Mouse (Mus musculus) cerebellum, postnatal 25 days (tissue): ENCODE results near the gene Tmem104.

Source experiments
- DNase-seq, 2 experiments: peaks; one replicate each; pipeline ENCODE4 v3.0.0; 2021; ENCODE audit warnings: mixed read lengths in 2 of 2

Tmem104 gene

DNA sequence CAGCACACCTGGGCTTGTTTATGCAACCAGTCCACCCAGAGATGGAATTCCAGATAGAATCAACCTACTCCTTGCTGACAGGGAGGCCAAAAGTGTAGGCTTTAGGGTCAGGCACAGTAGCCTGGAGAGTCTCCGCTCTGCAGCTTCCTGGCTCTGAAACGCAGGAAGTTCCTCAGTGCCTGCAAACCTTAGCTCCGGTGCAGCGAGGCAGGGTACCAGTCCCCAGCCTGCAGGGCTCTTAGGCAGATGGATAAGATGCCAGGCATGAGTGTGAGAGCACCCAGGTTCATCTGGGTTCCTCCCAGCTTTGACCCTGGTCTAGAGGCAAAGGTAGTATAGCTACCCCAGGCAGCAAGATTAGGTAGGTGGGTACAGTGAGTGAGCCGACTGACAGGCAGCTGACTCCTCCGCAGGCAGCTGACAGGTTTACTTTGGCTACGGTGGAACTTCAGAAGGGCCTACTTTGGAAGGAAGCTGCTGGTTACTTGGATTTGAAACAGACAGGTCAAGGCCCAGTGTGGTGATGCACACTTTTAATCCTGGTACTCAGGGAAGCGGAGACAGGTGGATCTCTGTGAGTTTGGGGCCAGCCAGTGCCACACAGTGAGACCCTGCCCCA lies 19.5 kb upstream of the Tmem104 start:
- no peak for DNase-seq

DNA sequence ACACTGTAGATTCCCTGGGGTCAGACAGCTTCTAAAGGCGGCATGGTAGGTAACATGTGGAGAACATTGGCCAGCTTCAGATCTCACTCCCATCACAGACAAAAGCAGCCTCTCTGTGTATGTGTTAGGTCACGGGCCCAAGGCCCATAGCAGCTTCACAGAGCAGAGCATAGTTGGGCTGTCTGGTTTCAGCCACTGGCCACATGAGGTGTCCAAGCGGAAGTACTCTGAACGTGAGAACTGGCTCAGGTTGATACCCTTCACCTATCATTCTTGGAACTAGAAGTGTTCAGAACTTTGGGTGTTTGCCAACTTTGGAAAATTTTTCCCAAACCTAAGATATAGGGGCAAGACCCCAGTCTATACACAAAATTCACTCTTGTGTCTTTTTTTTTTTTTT lies 17.9 kb upstream of the Tmem104 start:
- DNase-seq: no peak

DNA sequence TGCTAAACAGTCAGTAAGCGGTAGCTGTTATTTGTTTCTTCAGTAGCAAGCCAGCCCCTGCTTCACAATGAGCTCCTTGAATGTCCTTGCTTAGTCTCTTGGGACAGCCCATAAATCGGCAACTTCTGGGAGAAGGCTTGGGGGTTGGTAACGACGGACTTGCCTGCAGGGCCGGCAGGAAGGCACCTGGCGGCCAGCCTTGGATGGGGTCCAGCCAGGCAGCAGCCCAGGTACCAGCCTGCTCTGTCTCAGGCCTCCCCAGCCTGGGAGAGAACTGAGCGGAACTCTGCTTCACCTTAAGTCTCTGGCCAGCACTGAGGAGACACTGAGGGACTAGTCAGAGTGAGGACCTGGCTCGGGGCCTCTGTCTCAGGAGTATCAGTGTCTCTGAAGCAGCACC lies 16.2 kb upstream of the Tmem104 start:
- DNase-seq: peak; percentile 78 to 84

DNA sequence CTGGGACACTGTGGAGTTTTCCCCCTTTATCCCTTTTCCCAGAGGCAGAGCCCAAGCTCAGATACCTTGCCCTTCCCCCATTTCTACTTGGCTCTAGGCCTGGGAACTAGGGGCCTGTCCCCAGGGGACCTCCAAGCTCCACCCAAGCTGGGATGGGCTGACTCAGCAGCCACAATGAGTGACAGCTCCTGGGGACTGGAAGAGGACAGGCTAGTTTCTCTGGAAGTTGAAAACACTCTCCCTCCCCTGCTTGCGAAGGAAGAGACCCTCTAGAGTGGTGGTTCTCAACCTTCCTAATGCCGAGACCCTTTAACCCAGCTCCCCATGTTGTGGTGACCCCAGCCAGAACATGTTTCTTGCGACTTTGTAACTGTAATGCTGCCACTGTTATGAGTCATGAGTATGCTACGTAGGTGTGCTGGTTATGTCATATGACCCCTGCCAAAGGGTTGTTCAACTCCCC lies 14.4 kb upstream of the Tmem104 start:
- peak in 1 of 2 experiments; percentile 47 for DNase-seq

DNA sequence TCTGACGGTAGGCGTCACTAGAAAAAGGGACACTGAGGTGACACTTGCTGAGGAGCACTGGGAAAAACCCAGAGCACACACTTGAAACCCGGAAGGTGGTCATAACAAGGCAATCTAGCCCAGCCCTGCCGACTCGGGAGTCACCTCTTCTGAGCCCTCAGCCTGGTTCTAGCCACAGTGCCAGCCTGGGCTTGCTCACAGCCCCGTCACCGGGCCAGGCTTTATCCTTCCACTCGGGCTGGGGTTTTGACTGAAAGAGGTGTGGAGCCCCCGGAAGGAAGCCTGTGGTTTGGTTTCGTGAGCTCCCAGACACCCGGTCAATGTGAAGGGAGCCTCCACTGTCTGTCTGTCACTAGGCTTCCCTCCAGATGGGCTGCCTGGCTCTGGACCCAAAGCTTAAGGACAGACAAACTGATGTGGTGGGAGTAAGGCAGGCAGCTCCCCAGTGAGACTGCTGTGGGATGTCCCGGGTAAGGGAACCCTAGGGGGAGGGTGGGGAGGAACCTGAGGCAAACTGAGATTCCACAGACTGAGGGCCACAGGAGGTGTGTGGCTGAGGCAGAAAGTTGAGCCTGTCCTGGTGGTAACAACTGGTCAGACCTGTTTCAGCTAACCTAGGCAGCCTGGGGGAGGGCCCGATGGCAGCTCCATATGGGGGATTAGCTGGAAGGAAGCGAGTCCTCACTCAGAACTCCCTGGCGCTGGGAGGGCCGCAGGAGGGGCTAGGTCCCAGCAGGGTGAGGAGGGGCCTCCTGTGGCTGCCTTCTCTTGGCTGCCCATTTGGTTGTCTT lies 13.5 kb upstream of the Tmem104 start:
- DNase-seq: no peak

DNA sequence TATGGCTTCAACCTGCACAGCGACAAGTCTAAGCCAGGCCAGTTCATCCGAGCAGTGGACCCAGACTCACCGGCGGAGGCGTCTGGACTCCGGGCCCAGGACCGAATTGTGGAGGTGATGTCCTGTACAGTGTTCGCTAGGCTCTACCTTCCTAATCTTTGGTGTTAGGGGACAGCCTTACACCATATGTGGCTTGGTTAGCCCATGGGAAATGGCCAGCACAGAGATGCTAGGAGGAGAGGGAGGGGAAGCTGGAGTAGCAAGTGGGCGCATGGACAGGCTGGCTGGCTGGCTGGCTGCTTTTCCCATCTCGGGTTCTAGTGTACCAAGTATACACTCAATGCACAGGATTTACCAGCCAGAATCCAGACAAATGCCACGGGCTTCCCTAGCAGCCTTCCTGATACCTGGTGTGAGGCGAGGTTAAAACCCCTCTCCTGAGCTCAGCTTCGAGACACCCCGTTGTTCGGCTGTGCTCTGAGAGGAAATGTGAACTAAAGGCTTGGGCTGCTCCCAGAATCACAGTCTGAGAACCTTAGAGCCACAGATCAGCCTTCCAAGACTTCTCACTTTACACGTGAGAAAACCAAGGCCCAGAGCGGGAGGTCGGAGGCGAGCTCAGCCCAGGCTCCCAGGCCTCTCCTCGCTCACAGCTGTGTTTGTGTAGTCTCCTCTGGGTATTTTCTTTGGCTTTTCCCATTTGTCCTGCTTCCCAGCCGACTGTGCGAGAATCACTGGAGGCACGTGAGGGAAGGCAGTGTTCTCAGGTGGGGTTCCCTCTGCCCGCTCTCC lies 10.7 kb upstream of the Tmem104 start:
- no peak for DNase-seq

DNA sequence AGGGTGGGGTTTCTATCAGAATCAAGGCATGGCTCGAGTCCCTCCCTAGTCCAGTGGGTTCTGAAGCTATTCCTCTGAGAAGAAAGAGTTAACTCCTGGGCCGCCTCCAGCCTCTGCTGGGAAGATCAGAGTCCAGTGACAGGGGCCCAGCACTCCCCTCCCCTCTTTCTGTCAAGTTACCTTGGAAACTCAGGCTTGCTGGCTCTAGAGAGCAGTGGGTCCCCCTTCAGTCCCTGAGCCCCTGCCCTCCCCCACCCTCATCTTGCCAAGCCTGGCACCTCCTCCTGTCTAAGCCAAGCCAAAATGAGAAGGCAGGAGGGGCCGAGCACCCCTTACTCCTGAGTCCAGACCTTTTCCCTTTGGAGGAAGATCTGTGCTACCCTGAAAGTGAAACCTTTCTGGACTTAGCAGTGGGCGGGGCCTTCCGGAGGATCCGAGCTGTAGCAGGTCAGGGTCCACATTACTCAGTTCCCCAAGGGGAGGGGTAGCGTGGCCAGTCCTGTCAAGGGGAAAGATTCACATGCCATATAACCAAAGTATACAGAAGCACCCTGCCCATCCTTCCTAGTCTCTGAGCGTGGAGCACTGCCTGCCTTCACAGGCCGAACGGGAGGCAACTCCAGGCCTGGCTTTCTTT lies 9.6 kb upstream of the Tmem104 start:
- DNase-seq: no peak

DNA sequence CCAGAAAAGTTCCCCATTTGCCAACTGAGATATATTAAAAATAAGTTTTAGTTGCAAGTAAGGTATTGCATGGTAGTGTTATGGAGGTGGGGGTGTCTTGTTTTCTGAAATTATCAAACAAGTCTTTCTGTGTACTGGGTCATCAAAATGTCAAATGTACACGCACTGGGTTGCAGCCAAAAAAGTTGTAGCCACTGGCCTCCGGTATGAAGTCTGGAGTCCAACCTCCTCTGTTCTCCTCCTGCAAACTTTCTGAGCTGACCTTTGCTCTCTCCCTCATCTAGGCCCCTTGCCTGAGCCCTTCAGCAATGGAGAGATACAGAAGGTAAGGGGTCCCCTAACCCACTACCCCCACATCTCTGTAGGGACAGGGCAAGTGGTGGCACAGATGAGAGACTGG lies 8.5 kb upstream of the Tmem104 start:
- no peak for DNase-seq

DNA sequence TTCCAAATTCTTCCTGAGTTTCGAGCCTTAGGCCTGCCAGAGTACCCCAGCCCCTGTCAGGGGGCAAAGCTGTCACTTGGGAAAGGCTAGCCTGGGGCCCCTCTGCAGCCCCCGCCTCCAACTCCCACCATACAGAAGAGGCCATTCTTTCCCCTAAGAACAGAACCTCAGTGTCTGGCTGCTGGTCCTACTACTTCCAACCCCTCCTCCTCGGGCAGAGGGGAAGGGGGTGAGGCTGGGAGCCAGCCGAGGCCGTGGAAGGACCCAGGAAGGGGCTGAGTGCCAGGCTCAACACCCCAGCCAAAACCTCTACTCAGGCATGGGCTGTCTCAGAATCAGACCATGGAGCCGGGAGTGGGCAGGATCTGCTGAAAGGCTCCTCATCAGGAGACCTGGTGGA lies 8.1 kb upstream of the Tmem104 start:
- no peak for DNase-seq

DNA sequence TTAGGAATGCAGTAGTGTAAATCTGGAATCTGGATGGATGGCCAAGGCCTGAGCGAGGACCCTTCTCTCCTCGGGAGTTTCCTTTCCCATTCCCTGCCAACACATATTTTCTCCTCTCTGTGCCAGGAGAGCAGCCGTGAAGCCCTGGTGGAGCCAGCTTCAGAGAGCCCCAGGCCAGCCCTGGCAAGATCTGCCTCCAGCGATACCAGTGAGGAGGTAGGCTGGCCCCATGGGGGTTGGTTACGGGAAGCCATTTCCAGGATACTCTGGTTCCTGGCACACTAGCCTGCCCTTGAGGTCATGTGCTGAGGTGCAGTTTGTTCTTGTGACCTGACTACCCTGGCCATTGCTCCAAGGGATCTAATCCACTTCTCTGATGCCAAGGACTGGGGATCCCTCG lies 7.4 kb upstream of the Tmem104 start:
- DNase-seq: no peak

DNA sequence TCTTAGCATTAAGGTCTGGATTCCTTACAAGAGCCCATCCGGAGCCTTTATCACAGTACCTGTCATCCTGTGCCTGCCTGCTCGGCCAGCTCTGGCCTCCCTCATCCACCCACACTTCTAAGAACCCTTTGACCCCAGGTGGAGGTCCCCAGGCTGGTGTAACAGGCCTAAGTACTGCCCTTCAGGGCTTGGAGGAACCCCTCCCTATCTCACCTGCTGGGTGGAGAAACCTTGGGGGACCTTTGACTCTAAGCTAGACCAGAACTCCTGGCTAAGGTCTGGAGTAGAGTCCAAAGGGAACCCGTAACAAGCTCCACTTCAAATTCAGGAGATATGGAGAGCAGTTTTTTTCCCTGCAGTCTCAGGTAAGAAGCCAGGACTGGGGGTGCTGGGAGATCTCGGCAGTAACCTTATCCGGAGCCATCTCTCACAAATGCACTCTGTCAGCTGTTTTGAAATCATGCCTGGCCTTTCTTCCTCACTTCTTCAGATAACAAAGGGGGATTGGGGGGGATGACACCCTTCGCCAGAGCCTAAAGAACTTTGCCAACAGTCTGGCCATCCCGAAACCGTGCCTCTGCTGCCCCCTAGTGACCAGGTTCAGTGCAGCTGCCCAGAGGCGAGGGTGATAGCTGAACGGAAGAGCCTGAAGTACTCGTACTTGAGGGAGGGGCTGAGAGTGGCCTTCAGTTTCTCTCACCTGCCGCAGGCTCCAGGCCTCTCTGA lies 5.2 kb upstream of the Tmem104 start:
- DNase-seq: peak; percentile 90 to 93

DNA sequence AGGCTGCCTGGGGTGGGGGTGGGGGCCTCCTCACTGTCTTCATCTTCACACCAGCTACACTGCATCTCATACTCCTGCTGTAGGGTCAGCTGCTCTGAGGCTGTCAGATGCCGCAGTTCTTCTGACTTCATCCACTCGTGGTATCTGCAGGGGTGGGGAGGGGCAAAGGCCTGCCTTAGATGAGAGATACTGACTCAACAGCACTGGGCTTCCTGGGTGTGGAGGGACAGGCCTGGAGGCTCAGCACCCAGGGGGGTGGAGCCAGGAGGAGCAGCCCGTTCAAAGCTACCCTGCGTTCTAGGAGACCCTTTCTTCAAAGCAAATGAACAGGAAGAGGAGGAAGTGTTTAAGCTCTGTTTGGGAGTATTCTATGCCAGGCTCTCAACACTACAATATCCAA lies 2.3 kb upstream of the Tmem104 start:
- no peak for DNase-seq

DNA sequence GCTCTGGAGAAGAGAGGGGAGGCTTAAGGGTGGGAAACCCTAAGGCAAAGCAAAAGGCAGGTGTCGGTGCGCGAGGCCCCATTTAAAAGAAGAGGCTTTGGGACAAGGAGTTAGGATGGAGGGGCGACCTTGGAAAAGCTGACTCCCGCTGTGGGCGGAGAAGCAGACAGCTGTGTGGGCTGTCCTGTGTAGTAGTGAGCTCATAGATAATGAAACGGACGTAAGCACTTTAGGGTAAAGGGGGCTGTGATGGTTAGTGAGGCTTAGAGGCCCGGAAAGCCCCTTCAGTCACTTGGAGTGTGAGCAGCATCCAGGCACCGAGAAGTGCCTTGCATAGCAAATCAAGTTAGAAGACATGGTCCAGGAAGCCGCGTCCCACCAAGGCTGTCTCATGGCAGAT lies 406 bp downstream of the Tmem104 start, which contains the start of gene Nat9:
Gene Nat9 (minus strand): TSS at position 167 of the 400 bp plus-strand sequence.
- no peak for DNase-seq

DNA sequence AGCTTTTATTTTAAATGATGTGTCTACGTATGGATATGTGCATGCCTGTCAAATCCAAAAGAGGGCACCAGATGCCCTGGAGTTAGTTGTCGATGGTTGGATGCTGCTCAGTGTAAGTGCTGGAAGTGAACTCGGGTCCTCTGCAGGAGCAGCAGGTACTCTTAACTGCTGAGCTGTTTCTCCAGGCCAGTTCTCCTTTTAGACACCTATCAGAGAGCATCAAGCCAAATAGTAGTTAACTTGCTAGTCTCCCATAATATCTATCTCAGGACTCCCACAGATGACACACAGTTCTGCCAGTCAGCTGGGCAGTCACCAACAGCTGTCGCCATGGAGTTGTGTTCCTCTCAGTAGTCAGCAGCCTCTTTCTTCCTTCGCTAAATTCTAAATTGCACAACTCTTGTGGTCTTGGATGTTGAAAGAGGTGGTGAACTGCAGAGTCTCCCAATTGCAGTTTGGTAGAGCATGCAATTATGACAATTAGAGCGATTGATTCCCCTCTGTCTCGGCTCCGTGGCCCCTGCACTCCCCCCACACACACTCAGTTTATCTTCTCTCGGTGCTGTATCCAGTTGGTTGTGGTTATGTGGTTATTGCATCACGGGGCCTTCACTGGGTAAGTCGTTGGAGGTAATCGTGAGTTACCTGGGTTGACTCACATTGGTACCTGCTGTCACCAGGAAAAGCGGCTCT lies 1.4 kb downstream of the Tmem104 start:
- DNase-seq: no peak

DNA sequence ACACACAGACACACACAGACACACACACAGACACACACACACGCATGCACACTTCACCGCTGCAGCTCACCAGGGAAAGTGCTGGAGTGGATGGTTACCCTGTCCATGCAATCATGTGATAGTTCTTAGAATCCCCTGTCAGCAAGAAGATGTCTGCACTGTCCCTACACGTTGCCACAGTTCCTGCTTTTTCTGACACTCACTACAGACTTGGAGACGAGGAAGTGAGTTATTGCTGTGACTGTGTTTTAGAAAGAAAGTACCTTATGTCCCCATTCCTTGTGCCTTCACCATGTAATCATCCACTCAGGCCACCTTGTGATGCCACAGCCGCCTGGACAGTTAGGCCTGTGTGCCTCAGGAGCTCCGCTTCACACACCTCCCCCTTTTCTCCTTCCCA lies 2.0 kb downstream of the Tmem104 start:
- no peak for DNase-seq

DNA sequence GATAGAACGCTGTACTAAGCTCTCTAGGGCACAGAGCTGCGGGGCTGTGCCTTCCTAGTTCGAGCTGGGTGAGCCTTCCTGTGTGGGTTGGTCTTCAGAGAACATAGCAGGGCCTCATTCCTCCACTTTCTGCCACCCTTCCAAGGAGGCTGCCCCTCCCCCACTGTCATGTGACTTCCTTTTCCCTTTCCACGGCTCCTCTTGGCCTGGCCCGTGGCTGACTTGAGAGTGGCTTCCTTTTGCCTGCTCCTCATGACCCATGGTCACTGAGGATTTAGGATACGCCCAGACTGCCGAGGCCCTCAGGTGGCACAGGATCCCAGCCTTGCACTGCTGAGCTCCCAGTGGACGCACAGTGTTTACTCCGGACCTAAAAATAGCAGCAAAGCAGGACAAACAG lies 4.9 kb downstream of the Tmem104 start:
- peak in 1 of 2 experiments; percentile 53 for DNase-seq

DNA sequence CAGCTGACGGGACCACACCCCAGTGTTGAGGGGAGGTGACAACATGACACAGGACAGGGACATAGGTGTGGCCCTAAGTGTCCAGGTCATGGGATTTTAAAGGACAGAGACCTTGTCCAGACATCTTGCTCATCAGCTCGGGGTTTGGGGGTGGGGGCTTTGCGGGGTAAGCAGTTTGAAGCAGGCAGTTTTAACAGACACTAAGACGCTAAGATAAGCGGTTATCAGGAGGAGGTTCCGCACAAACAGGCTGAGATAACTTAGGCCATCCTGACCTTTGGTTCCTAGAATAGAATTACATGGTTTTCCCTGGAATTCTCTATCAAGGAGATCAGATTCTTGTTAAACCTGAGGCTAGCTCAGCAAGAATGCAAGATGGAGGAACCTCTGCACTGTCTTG lies 7.4 kb downstream of the Tmem104 start:
- DNase-seq: no peak

DNA sequence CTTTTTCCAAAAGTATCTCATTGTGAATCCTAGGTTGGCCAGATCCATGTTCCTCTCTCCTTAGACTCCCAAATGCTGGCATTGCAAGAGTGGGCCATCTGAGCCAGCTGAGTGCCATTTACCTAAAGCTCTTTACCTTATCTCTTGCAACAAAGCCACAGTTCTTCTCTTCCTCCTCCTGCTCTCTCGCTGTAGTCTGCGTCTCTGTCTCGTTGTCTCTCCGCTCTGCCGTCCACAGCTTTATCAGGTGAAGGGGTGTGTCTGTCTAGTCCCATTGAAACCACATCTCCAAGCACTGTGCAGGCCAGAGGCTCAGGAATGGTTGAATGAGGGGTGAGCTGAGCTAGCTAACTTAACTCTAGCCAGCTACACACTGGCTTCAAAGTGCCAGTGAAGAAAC lies 8.6 kb downstream of the Tmem104 start:
- DNase-seq: no peak

DNA sequence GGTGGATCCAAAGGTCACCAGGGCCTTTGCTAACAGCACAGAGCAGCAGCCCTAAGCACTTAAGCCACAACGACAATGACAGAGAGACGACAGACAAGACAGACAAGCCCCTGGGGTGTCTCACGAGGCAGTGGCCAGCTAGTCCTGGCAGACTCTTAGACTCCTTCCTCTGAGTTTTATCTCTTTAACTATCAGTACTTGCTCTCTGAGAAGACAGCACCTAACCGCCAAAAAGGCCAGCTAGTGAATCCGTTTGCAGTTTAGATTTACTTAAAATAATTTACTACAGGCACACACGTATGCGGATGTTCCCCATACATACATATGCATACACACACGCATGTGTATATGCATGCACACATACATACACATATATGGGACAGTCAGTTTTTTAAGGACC lies 10.3 kb downstream of the Tmem104 start:
- DNase-seq: no peak

DNA sequence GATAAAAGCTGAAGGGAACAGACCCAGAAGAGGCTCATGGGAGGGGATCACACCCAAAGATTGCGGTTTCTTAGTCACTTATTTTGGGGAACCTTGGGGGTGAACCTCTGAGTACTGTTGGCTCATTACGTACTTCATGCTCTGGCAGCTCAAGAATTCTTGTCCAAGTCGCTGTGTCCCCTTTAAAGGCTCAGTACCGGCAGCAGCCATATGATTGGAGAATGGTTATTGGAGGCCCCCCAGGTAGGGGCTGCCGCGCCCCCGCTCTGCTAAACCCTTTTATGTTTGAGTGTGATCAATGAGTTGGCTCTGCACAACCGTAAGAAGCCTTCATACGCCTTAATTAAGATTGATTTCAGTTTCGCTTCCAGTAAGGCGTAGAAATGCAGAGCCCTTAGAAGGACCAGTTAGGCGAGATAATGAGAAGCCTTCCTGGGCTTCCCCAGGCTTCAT lies 11.7 kb downstream of the Tmem104 start:
- DNase-seq: no peak

DNA sequence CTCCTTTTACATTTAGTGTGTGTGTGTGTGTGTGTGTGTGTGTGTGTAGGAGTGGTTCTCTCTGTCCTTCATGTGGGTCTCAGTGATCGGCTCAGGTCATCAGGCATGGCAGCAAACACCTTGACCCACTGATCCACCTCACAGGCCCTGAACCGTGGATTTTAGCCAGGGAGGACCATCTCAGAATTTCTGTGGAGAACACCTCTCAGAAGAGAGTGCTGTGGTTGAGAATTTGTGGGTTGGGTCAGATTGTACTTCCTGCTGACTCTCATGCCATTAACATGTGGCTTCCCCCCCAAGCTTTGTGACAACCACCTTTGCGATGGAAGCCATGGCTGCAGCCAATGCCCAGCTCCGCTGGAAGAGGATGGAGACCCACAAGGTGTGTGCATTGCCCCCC lies 13.2 kb downstream of the Tmem104 start:
- no peak for DNase-seq

DNA sequence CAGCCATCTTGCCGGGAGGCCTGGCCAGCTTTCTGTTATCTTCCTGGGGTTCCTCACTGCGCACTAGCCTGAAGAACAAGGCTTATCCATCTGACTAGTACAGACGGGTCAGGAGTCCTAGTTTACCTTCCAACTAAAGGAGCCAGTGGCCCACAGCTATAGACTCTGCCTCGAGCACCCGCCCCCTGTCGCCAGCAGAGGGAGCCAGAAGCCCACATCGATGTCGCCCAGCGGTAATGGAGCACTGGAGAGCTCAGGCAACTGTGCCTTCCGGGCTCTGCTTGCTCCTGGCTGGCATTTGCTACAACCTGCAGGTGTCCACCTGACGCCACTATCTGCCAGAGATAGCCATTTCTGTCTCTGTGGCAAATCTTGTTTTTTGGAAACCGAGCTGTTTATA lies 15.0 kb downstream of the Tmem104 start:
- DNase-seq: peak; percentile 96
